Mouse (Mus musculus): ENCODE results near the gene Ralb. TPM values are rescaled to one million over a fixed set of nuclear protein-coding genes. Genes with fewer than 3 reads are reported as not detected.

The Ralb gene
- polyA plus RNA-seq, 1 experiment from 2014 or later, result 87.1 TPM

GRCm38 (mm10) chr1:119494024-119494711, 10.4 kb downstream of the Ralb start:
- no peak for DNase-seq (ENCODE audit: low spot score)

GRCm38 (mm10) chr1:119492505-119492904, 12.1 kb downstream of the Ralb start:
- no peak for DNase-seq (ENCODE audit: low spot score)

- peak; percentile 80 for DNase-seq (ENCODE audit: low spot score)
Measured at GRCm38 (mm10) chr1:119492097-119492496, 12.5 kb downstream of the Ralb start.

- no peak for DNase-seq (ENCODE audit: low spot score)
Measured at GRCm38 (mm10) chr1:119490765-119491164, 13.8 kb downstream of the Ralb start.

- peak; percentile 68 for DNase-seq (ENCODE audit: low spot score)
Measured at GRCm38 (mm10) chr1:119487917-119488590, 16.5 kb downstream of the Ralb start.

- DNase-seq (ENCODE audit: low spot score), result no peak
Measured at GRCm38 (mm10) chr1:119485825-119486224, 18.8 kb downstream of the Ralb start.

- DNase-seq (ENCODE audit: low spot score), result peak; percentile 61
Measured at GRCm38 (mm10) chr1:119484457-119484856, 20.1 kb downstream of the Ralb start.

- peak; percentile 33 for DNase-seq (ENCODE audit: low spot score)
Measured at GRCm38 (mm10) chr1:119482891-119483290, 21.7 kb downstream of the Ralb start.

GRCm38 (mm10) chr1:119481205-119481932, 23.2 kb downstream of the Ralb start:
- DNase-seq (ENCODE audit: low spot score), result no peak

- DNase-seq (ENCODE audit: low spot score), result no peak
Measured at GRCm38 (mm10) chr1:119480678-119481077, 23.9 kb downstream of the Ralb start.

GRCm38 (mm10) chr1:119479641-119480040, 25.0 kb downstream of the Ralb start:
- DNase-seq (ENCODE audit: low spot score), result no peak

- DNase-seq (ENCODE audit: low spot score), result peak; percentile 67
Measured at GRCm38 (mm10) chr1:119476905-119477353, 27.7 kb downstream of the Ralb start.

- no peak for DNase-seq (ENCODE audit: low spot score)
Measured at GRCm38 (mm10) chr1:119474671-119475070, 29.9 kb downstream of the Ralb start.

GRCm38 (mm10) chr1:119472648-119473047, 31.9 kb downstream of the Ralb start:
- DNase-seq (ENCODE audit: low spot score), result no peak

- no peak for DNase-seq (ENCODE audit: low spot score)
Measured at GRCm38 (mm10) chr1:119471793-119472396, 32.7 kb downstream of the Ralb start.

GRCm38 (mm10) chr1:119463386-119463785, 41.2 kb downstream of the Ralb start:
- peak; percentile 65 for DNase-seq (ENCODE audit: low spot score)

GRCm38 (mm10) chr1:119460062-119460461, 44.5 kb downstream of the Ralb start:
- no peak for DNase-seq (ENCODE audit: low spot score)

GRCm38 (mm10) chr1:119457993-119458605, 46.5 kb downstream of the Ralb start:
- DNase-seq (ENCODE audit: low spot score), result peak; percentile 76

GRCm38 (mm10) chr1:119457528-119457855, 47.1 kb downstream of the Ralb start:
- DNase-seq (ENCODE audit: low spot score), result no peak

- no peak for DNase-seq (ENCODE audit: low spot score)
Measured at GRCm38 (mm10) chr1:119456671-119457527, 47.7 kb downstream of the Ralb start.

All from thymus, postnatal 0 days (tissue).